In the genomic region with DNA sequence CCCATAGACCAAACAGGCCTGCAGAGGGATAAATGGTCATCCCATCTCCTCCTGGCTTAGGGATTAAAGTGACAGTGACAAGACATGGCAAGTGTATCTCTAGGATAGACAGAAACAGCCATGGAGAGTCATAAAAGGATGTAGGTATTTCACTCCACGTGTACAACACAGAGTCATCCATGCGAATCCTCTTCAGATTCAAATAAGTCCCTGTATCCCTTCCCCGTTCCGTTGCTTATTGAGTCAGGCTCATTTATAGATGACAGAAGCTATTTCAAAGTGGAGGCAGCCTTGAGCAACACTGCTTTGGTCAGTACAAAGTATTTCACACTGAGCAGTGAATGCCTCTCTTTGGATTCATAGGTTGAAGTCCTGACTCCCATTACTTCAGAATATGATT, we compare ENCODE assay signal across 26 mouse cellular contexts.
DNase-seq lines count a peak whose midpoint lies in the region; ATAC-seq and TF ChIP-seq lines count a peak whose summit lies in the region.
"Had no signal": no experiment of that assay in that cellular context is flagged by ENCODE, and none has a peak within 500 bp of the region (broad histone marks: within the 10 kb centered on the region; RNA-seq: fewer than 3 reads in every experiment).

No protein-coding gene starts in this region.

- WGBS in heart, adult 2 months, result 89% methylated on average over 4 of the region's 4 CpGs
- 71% methylated on average over 4 of the region's 4 CpGs for WGBS in midbrain, embryonic 11.5 days
- WGBS in midbrain, embryonic 14.5 days, result 54% methylated on average over 4 of the region's 4 CpGs

- intact Hi-C loops in heart, adult 2 months (cut with DNase I), result no loop called here

- no peak for TF ChIP-seq CTCF in heart, adult 2 months (IDR thresholded peaks at IDR 0.05)
- no peak for TF ChIP-seq CTCF in cortical plate, adult 2 months (IDR thresholded peaks at IDR 0.05; ENCODE audit: extremely low read depth, insufficient read depth, low read length)

- no peak overlapping the region for H3K4me3 ChIP-seq in heart, adult 2 months
- H3K4me3 ChIP-seq in midbrain, embryonic 11.5 days (ENCODE audit: low read depth, low read length), result no peak overlapping the region
- no peak overlapping the region for H3K4me3 ChIP-seq in midbrain, embryonic 14.5 days (replicated peaks; ENCODE audit: low read depth, low read length)
- no peak overlapping the region for H3K4me3 ChIP-seq in cortical plate, adult 2 months (ENCODE audit: insufficient read depth, low read length)
- H3K4me3 ChIP-seq: embryonic facial prominence, embryonic 13.5 days; embryonic facial prominence, embryonic 15.5 days; erythroblast, embryonic 14.5 days; forebrain, embryonic 10.5 days; forebrain, embryonic 12.5 days had no signal

- H3K4me2 ChIP-seq in midbrain, embryonic 11.5 days, result no peak overlapping the region
- no peak overlapping the region for H3K4me2 ChIP-seq in midbrain, embryonic 14.5 days (ENCODE audit: low read length)
- H3K4me2 ChIP-seq: forebrain, embryonic 12.5 days had no signal

- H3K79me2 ChIP-seq in heart, adult 2 months (replicated peaks; ENCODE audit: control insufficient read depth, insufficient read depth, low read length), result no peaks in the 10 kb centered on the region

- no peaks in the 10 kb centered on the region for H3K36me3 ChIP-seq in heart, adult 2 months (ENCODE audit: control insufficient read depth, insufficient read depth, low read length)
- H3K36me3 ChIP-seq in midbrain, embryonic 11.5 days (ENCODE audit: control insufficient read depth, insufficient read depth, low read length), result no peaks in the 10 kb centered on the region
- H3K36me3 ChIP-seq in midbrain, embryonic 14.5 days (ENCODE audit: control insufficient read depth, insufficient read depth, low read length), result no peaks in the 10 kb centered on the region
- H3K36me3 ChIP-seq: embryonic facial prominence, embryonic 13.5 days; embryonic facial prominence, embryonic 15.5 days; forebrain, embryonic 10.5 days; forebrain, embryonic 12.5 days; G1E had no signal

- TF ChIP-seq POLR2A in heart, adult 2 months (IDR thresholded peaks at IDR 0.05; ENCODE audit: insufficient read depth, low read depth, low read length), result no peak
- TF ChIP-seq POLR2A in cortical plate, adult 2 months (IDR thresholded peaks at IDR 0.05; ENCODE audit: extremely low read depth, insufficient read depth, low read length), result no peak

- ATAC-seq in midbrain, embryonic 11.5 days (ENCODE audit: low FRiP score), result no peak
- no peak for ATAC-seq in midbrain, embryonic 14.5 days (ENCODE audit: low FRiP score, low TSS enrichment)
- ATAC-seq: activated CD4-positive, CD25-positive, alpha-beta regulatory T cell, adult 4 months; CD4-positive, CD25-positive, alpha-beta regulatory T cell, adult 4 months; forebrain, embryonic 16.5 days; Patski had no signal

- H3K9ac ChIP-seq in heart, adult 2 months (ENCODE audit: low read depth, low read length), result no peak overlapping the region
- no peak overlapping the region for H3K9ac ChIP-seq in midbrain, embryonic 11.5 days (ENCODE audit: low read length)
- no peak overlapping the region for H3K9ac ChIP-seq in midbrain, embryonic 14.5 days (replicated peaks; ENCODE audit: low read length)
- H3K9ac ChIP-seq: embryonic facial prominence, embryonic 13.5 days; embryonic facial prominence, embryonic 15.5 days; forebrain, embryonic 12.5 days had no signal

- peak; percentile 61 for DNase-seq in heart, adult 11 months
- DNase-seq in heart, adult 2 months, result no peak
- DNase-seq in midbrain, embryonic 11.5 days (ENCODE audit: low spot score, missing footprints), result peak; percentile 79
- no peak for DNase-seq in midbrain, embryonic 14.5 days
- DNase-seq: adrenal gland, adult 8-10 months; adrenal gland, postnatal 14 days; adrenal gland, postnatal 36 days; B cell, adult 2 months; cerebellum, adult 11-12 months; cerebellum, adult 2 months; cerebellum, adult 9-10 months; cerebellum, postnatal 10 days; cerebellum, postnatal 25 days; embryo, embryonic 11 days had no signal

- no peaks in the 10 kb centered on the region for H3K9me3 ChIP-seq in midbrain, embryonic 11.5 days (ENCODE audit: control insufficient read depth, low read length)
- H3K9me3 ChIP-seq in midbrain, embryonic 14.5 days (ENCODE audit: control insufficient read depth, low read length), result no peaks in the 10 kb centered on the region
- H3K9me3 ChIP-seq: embryonic facial prominence, embryonic 13.5 days; embryonic facial prominence, embryonic 15.5 days; forebrain, embryonic 10.5 days; forebrain, embryonic 12.5 days; G1E had no signal

- no peak for TF ChIP-seq EP300 in heart, adult 2 months (IDR thresholded peaks at IDR 0.05; ENCODE audit: insufficient read depth, low read depth, low read length)

- H3K27me3 ChIP-seq in heart, adult 2 months (ENCODE audit: control insufficient read depth, insufficient read depth, low read length), result no peaks in the 10 kb centered on the region
- no peaks in the 10 kb centered on the region for H3K27me3 ChIP-seq in midbrain, embryonic 11.5 days (ENCODE audit: control insufficient read depth, insufficient read depth, low read length)
- H3K27me3 ChIP-seq in midbrain, embryonic 14.5 days (ENCODE audit: control insufficient read depth, insufficient read depth, low read length), result no peaks in the 10 kb centered on the region
- H3K27me3 ChIP-seq: CH12.LX; embryonic facial prominence, embryonic 13.5 days; embryonic facial prominence, embryonic 15.5 days; forebrain, embryonic 12.5 days had no signal

- H3K27ac ChIP-seq in heart, adult 2 months, result no peak overlapping the region
- H3K27ac ChIP-seq in midbrain, embryonic 11.5 days (ENCODE audit: low read depth, low read length), result no peak overlapping the region
- no peak overlapping the region for H3K27ac ChIP-seq in midbrain, embryonic 14.5 days (replicated peaks; ENCODE audit: low read depth, low read length)
- peak overlapping the region; percentile 73; the same call in 1 of the 2 replicates for H3K27ac ChIP-seq in cortical plate, adult 2 months (ENCODE audit: insufficient read depth, low read length)
- H3K27ac ChIP-seq: embryonic facial prominence, embryonic 13.5 days; embryonic facial prominence, embryonic 15.5 days; forebrain, embryonic 10.5 days; forebrain, embryonic 12.5 days had no signal

- no peaks in the 10 kb centered on the region for H3K4me1 ChIP-seq in heart, adult 2 months (ENCODE audit: control insufficient read depth, insufficient read depth, low read length)
- H3K4me1 ChIP-seq in midbrain, embryonic 11.5 days (ENCODE audit: control insufficient read depth, insufficient read depth, low read length), result peaks cover 4% of the 10 kb centered on the region; the same call in 1 of the 2 replicates
- 0 out of 2 replicates have a peak, but pooled peaks cover 6% of the 10 kb centered on the region for H3K4me1 ChIP-seq in midbrain, embryonic 14.5 days (ENCODE audit: control insufficient read depth, insufficient read depth, low read length)
- peaks cover 3% of the 10 kb centered on the region; the same call in 1 of the 2 replicates for H3K4me1 ChIP-seq in cortical plate, adult 2 months (ENCODE audit: control insufficient read depth, insufficient read depth, low read length)

Comparison
In these comparisons a context has a peak if more than half of its experiments do, and no peak if none do; other contexts are left out.
1. DNase-seq: peak in heart, adult 11 months (single experiment) and midbrain, embryonic 11.5 days (single experiment); none in heart, adult 2 months (0 of 2) and midbrain, embryonic 14.5 days (single experiment).